Mouse (Mus musculus) NIH3T3 (cell line): ENCODE measurements around the gene Olfr1513.
"Not testable (repeated sequence)": the region's sequence is repeated elsewhere in the genome, so short reads cannot be mapped to it uniquely, and the experiment has no call there.

Experiments used
- DNase-seq: peaks from one replicate; pipeline ENCODE4 v3.0.0-alpha.2; 2012; ENCODE audit warnings: low read depth

Olfr1513 gene

DNA sequence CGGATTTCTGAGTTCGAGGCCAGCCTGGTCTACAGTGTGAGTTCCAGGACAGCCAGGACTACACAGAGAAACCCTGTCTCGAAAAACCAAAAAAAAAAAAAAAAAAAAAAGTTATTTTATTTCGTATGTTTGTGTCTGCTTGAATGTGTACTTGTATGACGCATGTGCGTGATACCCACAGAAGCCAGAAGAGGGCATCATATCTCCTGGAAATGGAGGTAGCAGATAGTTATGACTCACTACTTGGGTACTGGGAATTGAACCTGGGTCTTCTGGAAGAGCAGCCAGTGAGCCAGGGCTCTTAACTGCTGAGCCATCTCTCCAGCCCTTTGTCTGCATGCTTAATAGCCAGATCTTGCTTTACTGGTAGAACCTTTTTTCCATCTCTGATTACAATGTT is 45.9 kb downstream of the Olfr1513 start:
- DNase-seq, result peak; percentile 36

DNA sequence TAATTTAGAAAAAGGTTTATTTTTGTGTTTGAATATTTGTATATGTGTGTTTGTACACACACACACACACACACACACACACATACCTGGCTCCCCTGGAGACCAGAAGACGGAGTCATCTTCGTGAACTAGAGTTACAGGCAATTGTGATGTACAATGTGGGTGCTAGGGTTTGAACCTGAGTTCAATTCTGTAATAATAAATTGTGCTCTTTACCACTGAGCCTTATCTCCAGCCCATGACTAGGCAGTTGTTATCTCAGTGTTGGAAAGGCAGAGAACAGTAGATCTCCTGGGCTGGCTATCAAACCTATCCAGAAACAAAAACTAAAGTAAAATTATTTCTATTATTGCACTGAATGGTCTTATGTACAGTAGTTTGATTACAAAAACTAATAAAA is 50.1 kb downstream of the Olfr1513 start:
- no peak for DNase-seq

DNA sequence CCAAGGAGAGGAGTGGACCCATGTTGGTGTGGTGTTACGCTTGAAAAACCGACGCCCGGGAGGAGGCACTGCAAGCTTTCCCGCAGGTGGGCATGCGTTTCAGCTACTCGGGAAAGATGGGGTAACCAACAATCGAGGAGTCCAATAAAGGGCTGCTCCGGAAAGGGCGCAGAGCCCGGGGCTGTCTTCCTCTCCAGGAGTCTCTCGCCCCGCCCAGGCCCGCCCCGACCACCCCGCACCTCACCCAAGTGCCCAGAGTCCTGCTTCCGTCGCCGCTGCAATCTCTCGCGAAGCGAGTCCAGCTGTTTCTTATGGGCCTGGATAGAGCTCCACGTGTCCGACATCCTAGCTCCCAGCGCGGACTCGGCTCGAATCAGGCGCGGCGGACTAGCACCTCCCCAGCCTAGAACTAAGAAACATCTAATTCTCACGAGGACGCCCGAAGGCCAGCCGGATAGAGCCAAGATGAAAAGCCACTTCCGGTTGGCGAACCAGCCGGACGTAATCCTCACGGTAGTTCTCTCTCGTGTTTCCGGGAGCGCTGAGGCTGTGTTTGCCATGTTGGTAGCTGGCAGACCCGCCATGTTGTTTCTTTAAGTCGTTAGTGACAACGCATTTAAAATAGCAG is 51.5 kb downstream of the Olfr1513 start, which contains the start of gene Mettl3:
TSS of gene Mettl3 (minus strand) at position 485 of the 628 bp plus-strand sequence.
- DNase-seq, result peak; percentile 98

DNA sequence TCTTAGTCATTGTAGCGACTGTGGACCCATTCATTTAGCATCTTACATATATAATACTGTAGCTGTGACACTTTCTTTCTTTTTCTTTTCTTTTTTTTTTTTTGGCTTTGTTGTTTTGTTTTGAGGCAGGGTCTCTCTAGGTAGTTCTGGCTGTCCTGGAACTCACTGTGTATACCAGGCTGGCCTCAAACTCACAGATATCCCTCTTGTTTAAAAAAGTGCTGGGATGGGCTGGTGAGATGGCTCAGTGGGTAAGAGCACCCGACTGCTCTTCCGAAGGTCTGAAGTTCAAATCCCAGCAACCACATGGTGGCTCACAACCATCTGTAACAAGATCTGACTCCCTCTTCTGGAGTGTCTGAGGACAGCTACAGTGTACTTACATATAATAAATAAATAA is 52.7 kb downstream of the Olfr1513 start:
- DNase-seq, result not testable (repeated sequence)
